Mouse (Mus musculus) 416B (cell line): ENCODE measurements around the gene Gm10647.
"Not testable (repeated sequence)": the region's sequence is repeated elsewhere in the genome, so short reads cannot be mapped to it uniquely, and the experiment has no call there.

Experiments
- DNase-seq: peaks from one replicate; pipeline ENCODE4 v3.0.0; 2011; ENCODE audit warnings: low read depth

Gm10647 gene

DNA sequence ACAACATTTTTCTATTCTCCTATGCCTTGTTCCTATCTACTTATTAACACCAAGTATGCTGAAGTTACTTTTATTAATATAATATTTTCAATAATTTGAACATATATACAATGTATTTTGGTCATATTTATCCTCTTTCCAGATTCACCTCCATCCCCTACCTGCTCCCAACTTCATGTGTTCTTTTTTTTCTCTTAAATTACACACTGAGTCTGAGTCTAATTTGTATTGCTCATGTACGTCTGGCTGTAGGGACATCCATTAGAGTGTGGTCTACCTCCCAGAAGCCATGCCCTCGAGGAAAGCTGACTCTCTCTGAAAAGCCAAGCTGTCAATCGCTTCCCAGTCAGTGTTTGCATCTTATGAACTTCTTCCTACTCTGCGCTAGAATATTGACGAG, at the start of gene Gm10647:
Gene Gm10647, plus strand, starts transcription at position 301 of the 400 bp plus-strand sequence.
- no peak for DNase-seq

DNA sequence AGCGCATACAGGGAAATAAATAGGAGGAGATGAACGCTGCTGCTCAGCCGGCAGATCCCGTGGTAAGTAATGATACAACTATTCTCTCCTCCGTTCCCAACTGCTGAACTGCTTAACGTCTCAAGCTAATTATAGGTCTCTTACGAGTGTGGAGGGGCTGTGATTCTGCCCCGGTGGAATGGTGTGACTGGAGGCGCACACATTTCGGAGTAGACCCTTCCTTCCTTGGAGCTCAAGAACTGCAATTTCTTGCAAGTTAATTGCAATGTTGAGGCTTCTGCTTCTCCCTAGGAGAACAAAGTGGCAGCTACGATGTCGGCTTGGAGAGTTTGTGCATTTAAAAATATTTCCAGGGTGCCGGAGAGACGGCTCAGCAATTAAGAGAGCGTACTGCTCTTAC, 48.4 kb upstream of the Gm10647 start:
- DNase-seq, result no peak

DNA sequence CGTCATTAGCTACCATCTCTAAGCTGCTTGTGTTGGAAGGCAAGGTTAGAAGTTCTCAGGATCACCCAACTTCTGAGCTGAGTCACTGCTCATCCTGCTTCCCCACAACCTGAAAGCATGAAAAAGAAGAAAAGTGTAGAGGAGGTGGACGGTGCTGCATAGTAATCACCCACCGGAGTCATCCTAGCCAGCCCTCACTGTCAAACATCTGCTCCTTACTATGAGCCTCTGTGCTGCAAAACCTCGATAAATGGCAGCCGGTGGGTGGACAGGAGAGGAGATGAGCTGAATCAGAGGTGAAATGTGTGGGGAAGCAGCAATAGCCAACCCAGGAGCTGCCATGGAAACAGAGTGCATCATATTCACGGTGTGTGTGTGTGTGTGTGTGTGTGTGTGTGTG, 44.0 kb upstream of the Gm10647 start:
- DNase-seq, result no peak

DNA sequence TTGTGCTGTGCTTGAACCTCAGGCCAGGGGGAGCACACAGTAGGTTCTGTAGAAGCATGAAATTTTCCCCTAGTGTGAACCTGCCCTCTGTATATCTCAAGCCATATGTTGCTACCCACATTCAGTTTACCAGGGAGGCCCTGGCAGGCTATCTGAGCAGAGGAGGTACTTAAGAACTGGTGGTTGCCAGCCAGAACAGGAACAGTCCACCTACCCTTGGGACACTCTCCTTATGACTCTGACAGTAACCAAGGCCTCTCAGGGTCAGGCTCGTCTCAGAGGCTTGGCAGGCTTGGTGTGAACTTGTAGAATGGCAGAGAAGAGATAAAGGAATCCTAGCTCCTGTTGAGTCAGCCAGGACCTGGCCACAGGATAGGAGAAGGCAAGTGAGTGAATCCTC, 35.8 kb upstream of the Gm10647 start:
- DNase-seq, result no peak

DNA sequence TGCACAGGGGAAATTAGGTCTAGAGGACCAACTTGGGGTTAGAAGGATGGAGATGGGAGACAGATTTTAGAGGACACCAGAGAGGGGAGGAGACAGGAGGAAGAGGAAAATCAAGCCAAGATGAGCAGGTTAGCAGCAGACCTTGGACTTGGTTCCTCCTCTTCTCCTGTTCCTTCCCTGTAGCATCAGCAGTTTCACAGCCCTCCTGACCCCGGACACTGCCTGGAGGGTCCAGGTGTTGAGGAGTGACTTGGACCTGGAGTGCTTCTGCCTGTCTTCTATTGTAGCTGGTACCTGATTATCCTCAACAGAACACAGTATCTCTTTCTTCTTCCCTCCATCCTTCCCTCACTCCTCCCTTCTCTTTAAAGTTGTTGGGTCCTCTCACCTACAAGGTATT, 28.1 kb upstream of the Gm10647 start:
- no peak for DNase-seq

DNA sequence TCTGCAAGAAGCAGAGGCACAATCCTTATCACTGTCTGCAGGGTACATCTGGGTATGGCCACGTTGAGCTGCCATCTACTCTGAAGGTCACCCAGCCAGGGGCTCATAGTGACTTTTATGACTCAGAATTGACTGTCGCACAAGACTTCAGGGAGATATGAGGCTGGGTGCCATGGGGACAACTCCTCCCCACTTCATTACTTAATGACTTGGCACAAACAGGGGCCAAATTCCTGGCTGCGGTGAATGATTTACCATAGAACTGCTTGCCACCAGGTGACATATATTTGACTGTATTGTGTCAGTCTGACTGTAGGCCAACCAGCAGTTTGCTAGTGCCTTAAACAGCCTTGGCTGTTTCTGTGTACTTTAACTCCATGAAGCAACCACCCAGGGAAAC, 27.6 kb upstream of the Gm10647 start:
- peak; percentile 31 for DNase-seq

DNA sequence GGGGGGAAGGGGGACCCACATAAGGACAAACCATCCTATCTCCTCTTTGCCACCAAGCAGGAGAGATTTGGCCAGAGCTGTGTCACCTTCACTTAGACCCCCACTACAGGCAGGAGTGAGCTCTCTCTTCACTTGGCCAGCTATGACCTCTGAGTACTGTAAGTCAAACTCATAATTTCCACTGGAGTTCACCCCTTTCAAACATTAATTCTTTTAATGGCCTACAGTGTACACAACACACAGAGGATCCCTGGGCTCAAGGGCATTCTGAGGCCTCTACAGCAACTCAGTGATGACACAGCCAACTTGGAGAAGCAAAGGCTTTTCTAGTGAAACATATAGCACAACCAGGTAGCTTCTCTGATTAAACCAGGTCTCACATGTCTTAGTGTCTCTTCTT, 26.1 kb upstream of the Gm10647 start:
- no peak for DNase-seq

DNA sequence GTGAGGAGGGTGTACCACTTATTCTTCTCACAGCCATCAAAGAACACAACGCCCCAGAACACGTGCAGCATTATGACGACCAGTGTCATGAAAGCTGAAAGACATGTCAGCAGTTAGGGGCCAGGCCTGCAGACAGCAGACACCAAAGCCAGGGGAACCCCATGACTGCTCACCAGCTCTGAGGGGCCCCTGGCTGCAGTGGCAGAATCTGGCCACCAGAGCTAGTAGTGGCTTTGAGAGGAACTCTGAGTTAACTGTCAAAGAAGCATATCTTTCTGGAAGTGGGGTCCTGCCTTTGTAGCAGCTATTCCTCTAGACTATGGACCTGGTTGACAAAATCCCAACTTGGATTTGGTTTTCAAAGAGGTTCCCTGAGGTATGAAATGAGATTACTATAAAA, 12.3 kb upstream of the Gm10647 start:
- DNase-seq, result not testable (repeated sequence)

DNA sequence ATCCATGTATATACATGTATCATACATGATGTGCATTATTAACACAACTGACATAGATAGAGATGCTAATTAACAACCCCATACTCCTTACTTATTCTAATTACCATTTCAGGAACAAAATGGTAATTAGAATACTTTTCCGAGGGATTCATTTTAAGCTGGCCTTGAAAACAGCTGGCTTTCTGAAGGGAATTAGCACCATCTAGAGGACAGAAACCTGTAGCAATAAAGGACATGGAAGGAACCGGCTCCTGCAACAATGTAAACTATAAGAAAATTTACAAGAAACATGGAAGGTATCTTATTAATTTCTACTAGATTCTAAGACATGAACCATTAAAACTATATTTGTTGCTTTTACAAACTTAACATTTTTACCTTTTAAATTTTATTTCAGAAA, 9.0 kb upstream of the Gm10647 start:
- peak; percentile 77 for DNase-seq

DNA sequence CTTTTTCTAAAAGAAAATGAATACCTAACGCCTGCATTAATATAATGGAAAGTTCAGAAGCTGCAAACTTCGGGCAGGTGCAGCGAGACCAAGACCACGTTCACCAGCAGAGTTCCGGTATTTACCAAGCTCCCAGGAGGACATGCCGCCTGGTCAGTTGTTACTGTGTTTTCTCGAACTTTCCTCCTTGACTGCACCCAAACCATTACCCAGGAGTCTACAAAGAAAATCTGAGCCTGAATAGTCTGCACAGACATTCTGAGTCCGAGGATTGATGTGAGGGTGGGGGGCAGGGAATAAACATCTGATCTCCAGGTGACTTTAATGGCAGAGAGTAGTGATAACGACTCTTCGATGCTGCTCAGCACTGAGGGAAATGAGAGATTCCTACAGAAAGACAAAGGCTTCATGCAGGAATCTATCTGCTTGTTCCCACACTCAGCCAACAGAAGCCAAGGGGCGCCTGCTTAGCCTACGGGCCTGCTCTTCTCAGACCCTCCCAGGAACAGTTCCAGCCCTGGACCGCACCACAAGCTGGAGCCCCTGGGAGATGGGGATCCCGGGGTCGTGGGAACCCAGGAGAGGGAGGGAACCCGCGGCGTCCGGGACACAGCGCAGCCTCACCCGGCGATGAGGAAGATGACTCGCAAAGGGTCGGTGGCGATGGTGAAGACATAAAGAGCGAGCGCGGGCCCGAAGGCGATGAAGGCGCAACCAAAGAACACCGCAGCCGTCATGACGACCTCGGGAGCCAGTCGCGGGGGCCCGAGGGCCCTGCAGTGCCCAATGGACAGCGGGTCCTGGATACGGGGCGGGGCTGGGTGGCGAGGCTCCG, 2.0 kb upstream of the Gm10647 start:
- DNase-seq, result peak; percentile 24

DNA sequence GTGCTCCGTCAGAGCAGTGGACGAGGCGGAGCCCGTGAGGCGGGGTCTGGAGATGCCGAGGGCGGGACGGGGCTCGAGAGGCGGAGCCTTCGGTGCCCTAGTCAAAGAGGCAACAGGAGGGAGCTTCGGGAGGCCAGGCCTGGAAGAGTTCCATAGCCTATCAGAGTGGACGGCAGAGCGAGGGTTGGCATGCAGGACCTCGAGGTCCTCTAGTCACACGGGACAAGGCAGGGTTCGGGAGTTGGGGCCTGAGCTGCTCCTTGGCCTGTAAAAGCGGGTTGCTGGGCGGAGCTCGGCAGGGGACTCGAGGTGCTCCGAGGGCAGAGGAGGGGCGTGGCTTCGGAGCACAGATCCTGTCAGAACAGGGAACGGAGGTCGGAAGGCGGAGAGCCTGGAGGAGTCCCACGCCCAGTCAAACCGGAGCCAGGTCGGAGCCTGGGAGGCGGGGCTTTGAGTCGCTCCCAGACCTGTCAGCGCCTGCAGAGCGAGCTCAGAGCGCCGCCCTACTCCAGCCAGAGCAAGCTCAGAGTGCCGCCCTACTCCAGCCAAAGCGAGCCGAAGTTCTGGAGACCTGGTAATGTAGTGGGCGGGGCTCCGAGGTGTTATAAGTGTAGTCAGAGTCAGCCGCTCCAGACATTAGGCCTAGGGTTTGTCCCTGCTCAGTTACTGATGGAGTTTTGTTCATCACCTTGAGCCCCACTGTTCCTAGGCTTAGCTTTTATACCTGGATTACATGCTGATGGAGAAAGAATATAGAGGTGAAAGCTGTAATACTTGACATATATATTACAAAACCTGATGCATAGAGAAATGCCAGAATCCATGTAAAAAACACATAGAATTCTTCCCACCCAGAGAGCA, 1.1 kb upstream of the Gm10647 start, which contains the start of gene Aph1b:
Gene Aph1b, minus strand, starts transcription at position 27 of the 861 bp plus-strand sequence.
- DNase-seq, result peak; percentile 99

DNA sequence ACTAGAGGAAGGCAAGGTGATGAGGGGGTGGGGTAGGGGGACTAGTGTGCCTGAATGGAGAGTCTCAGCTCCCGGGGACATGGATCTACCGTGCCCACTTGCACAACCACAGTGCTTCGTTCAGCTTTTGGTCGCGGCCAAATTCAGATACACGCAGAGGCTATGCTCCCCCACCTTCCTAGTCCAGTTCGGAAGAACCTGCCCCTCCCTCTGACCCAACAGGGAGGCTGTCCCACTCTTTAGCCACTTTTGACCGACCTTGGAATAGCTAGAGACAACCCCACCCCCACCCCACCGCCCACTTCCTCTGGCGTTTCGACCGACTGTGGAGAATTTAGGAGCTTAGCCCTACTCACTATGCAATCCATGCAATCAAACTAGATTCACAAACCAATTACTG, 5.1 kb downstream of the Gm10647 start:
- DNase-seq, result no peak

DNA sequence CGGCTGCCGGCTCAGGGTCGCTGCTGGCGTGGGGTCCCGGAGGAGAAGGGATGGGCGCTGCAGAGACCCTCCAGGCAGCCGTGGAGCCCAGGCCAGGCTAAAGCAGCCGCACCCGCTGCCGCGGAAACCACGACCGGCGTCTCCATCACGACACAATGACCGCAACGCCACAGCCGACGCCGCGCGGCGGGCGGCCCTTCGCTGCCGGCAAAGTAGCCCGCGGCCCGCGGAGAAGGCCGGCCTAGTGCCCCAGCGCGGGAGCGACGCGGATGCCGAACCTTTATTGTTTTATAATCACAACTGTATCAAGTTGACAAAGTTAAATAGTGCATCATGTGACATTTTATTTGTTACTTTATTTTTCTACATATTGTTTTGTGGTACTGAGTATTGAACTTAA, 9.1 kb downstream of the Gm10647 start:
- not testable (repeated sequence) for DNase-seq

DNA sequence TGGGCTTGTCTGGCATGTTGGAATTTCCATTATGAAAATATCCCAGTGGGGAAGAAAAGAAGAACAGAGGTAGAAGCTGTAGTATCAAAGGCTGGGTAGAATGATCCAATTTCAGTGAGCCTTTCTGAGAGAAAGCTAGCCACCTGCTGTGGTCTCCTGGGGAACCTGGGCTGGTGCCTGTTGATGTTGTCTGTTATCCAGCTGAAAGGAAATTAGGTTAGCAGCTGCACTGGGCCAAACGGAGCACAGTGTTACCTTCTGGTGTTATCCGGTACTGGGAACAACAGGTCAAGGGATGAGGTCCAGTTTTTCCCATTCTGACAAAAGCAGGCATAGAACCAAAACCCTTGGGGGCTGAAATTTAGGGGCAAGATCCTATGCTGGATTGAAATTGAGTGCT, 16.6 kb downstream of the Gm10647 start:
- DNase-seq, result no peak

DNA sequence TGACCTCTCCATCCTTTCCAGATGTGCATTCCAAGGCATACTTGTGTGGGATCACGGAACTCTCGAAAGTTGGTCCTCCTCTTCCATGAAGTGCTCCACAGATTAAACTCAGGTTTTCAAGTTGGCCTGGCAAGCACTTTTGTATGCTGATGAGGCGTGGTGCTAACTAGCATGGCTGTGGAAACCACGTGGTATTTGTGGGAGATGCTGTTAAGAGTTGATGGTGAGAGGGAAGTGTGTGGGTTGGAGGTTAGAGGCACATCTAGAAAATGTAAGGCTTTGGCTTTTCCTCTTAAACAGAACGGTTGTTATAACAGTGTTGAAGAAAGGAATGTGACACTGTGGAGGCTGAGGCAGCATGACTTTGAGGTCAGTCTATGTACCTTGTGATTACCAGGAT, 24.2 kb downstream of the Gm10647 start:
- peak; percentile 46 for DNase-seq

DNA sequence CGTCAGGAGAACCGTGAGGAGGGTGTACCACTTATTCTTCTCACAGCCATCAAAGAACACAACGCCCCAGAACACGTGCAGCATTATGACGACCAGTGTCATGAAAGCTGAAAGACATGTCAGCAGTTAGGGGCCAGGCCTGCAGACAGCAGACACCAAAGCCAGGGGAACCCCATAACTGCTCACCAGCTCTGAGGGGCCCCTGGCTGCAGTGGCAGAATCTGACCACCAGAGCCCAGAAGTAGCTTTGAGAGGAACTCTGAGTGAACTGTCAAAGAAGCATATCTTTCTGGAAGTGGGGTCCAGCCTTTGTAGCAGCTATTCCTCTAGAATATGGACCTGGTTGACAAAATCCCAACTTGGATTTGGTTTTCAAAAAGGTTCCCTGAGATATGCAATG, 25.4 kb downstream of the Gm10647 start:
- not testable (repeated sequence) for DNase-seq

DNA sequence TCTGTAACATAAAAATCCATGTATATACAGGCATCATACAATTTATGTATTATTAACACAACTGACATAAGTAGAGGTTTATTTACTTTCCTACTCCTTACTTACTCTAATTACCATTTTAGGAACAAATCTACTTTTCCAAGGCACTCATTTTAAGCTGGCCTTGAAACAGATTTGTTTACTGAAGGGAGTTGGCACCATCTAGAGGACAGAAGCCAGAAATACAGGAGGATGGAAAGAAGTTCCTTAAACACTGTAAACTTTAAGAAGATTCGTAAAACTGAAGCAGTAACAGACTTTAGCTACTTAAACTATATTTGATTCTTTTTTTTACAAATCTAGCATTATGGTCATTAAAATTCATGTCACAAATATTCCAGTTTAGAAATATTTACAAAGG, 29.2 kb downstream of the Gm10647 start:
- DNase-seq, result peak; percentile 84

DNA sequence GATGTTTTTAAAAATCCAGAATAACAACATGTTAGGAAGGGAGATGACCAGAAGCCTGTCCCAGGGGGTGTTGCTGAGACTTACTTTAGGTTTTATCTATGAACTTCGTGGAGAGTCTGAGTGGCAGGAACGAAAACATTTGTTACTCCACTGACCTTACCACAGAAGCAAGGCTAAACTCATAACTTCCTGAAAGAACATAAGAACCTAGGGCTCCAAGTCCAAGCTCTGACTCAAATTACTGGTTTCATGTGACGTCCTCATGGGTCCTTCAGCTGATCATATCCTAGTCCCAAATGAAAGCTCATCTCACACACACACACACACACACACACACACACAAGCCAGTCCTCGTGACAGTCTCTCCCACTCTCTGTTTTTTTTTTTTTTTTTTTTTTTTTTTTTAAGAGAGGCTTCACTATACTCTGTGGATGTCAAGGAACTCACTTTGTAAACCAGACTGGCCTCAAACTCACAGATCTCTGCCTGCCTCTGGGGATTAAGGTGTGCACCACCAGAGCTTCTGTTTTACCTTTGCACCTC, 35.6 kb downstream of the Gm10647 start:
- peak; percentile 85 for DNase-seq

DNA sequence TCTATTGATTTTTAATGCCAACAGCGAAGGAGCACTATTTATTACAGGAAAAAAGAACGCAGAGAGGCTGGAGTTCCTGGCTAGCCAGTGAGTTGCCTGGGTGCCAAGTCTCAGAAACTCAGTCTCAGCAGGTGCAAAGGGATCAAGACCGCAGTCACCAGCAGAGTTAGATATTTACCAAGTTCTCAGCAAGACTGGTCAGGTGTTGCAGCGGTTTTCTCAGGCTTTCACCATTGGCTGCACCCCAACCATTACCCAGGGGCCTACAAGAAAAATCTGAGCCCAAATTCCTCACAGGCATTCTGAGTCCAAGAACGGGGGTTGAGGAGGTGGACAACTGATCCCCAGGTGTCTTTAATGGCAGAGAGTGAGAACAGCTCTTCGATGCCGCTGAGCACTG, 37.0 kb downstream of the Gm10647 start:
- no peak for DNase-seq

DNA sequence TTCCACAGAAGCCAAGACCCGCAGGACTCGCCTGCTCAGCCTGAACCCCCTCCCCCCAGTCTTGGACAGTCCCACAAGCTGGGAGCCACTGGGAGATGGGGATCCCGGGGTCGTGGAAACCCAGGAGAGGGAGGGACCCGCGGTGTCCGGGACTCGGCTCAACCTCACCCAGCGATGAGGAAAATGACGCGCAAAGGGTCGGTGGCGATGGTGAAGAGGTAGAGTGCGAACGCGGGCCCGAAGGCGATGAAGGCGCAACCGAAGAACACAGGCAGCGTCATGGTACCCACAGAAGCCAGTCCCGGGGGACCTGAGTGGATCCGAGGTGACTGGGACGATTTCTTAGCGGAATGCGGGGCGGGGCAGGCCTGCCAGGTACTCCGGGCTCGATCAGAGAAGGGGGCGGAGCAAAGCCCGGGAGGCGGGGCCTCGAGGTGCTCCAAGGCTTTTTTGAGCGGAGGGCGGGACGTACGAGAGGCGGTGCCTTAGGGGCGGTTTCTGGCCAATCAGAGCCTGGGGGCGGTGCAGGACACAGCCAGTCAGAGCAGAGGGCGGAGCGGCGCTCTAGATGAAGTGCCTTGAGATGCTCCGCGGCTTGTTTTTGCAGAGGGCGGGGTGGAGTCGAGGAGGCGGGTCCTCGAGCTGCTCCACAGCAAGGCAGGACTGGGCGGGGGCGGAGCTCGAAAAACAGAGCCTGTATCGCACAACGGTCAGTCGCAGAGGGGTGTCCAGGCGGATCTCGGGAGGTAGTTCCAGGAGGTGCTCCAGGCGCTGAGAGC, 37.7 kb downstream of the Gm10647 start, which contains the start of gene Aph1c:
Gene Aph1c, minus strand, starts transcription at position 409 of the 779 bp plus-strand sequence.
- DNase-seq, result peak; percentile 91

DNA sequence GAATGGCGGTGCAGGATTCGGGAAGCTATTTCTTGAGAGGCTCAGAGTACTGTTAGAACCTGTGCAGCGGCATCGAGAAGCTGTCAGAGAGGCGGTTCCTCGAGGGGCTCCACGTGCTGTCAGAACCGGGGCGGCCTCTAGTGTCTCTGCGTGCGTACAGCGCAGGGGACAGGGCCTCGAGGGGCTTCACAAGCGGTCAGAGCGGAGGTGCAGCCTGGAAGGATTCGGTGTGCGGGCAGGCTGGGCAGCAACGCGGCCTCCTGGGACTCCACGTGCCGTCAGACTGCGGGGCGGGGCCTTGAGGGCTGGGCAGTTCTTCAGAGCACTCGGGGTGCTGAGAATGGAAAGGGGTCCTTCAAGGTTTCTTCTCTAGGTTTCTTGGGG, 38.2 kb downstream of the Gm10647 start:
- DNase-seq, result no peak

DNA sequence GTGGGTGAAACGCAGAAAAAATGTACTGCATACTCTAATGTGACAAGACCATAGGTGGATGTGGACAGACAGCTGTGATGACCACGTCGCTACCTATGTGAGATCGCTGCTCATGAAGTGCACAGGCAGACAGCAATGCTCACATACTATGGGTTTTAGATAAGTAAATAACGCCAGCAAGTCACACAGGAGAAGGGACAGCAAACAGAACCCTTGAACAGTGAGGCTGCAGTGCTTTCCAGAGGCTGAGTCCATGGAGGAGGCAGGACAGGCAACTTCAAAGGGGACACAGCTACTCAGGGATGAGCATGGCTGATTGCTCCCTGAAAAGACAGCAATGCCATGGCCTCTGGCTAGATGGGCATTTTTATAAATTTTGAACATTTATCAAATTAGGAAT, 50.0 kb downstream of the Gm10647 start:
- no peak for DNase-seq
